Mouse (Mus musculus) embryonic facial prominence, embryonic 14.5 days (tissue): Measurements from ENCODE around the gene Samd10. TPM values are rescaled to one million over a fixed set of nuclear protein-coding genes. Genes with fewer than 3 reads are reported as not detected.

Experiments
- ATAC-seq: fragments of 200-750 bp; cut with Nextera tagmentation; 2 replicates; pipeline ENCODE4 v1.8.0; 2017; ENCODE audit warnings: low read depth, moderate number of reproducible peaks, moderate TSS enrichment
- DNase-seq: peaks from one replicate; pipeline ENCODE4 v3.0.0-alpha.2; 2015; ENCODE audit warnings: low spot score
- H3K27ac ChIP-seq: fragments of 300-500 bp; sonication (generic); replicated peaks from 2 replicates; pipeline ENCODE4 v1.5.1; 2014; ENCODE audit warnings: low read depth, mild to moderate bottlenecking, low read length, moderate library complexity
- H3K27me3 ChIP-seq: fragments of 300-500 bp; sonication (generic); replicated peaks from 2 replicates; pipeline ENCODE4 v1.6.1; 2014; ENCODE audit warnings: low read length; ENCODE audit not compliant: control insufficient read depth, insufficient read depth
- H3K36me3 ChIP-seq: fragments of 300-500 bp; sonication (generic); 2 replicates; pipeline ENCODE4 v1.6.1; 2014; ENCODE audit warnings: low read length, mixed read lengths; ENCODE audit not compliant: control insufficient read depth, insufficient read depth
- H3K4me1 ChIP-seq: fragments of 300-500 bp; sonication (generic); 2 replicates; pipeline ENCODE4 v1.6.1; 2014; ENCODE audit warnings: antibody characterized with exemption, low read length; ENCODE audit not compliant: control insufficient read depth, insufficient read depth
- H3K4me2 ChIP-seq: fragments of 300-500 bp; sonication (generic); 2 replicates; pipeline ENCODE4 v1.6.1; 2014; ENCODE audit warnings: low read depth, mild to moderate bottlenecking, low read length, moderate library complexity, mixed read lengths
- H3K4me3 ChIP-seq: fragments of 300-500 bp; sonication (generic); 2 replicates; pipeline ENCODE4 v1.5.1; 2014; ENCODE audit warnings: low read depth, mild to moderate bottlenecking, low read length
- H3K9ac ChIP-seq: fragments of 300-500 bp; sonication (generic); 2 replicates; pipeline ENCODE4 v1.6.1; 2014; ENCODE audit warnings: low read depth, mild to moderate bottlenecking, low read length, moderate library complexity, mixed read lengths
- H3K9me3 ChIP-seq: fragments of 300-500 bp; sonication (generic); 2 replicates; pipeline ENCODE4 v1.6.1; 2016; ENCODE audit warnings: low read length; ENCODE audit not compliant: control insufficient read depth
- WGBS: fragments of 180-500 bp; shearing (Covaris S2); extraction: QIAGEN DNeasy Blood & Tissue Kit; methylation state at CpG from one replicate; pipeline ENCODE4 v1.1.7; 2014; 5-methylcytosine and 5-hydroxymethylcytosine counted together
- polyA plus RNA-seq: library from polyadenylated mRNA; unstranded; fragments of >200 nt; fragmentation: Nextera tagmentation; extraction: Ambion mirVana; gene quantifications from 2 replicates; pipeline ENCODE4 v1.2.1, GENCODE M21; 2014

Gene Samd10
- polyA plus RNA-seq, 1 experiment from 2014 or later = 13.1 TPM

- no peak overlapping the region for H3K9ac ChIP-seq
- no peak for DNase-seq
- ATAC-seq = no peak
- no peaks in the 10 kb centered on the region for H3K27me3 ChIP-seq
- no peak overlapping the region for H3K4me3 ChIP-seq
- H3K4me1 ChIP-seq = 0 out of 2 replicates have a peak, but pooled peaks cover 1% of the 10 kb centered on the region
- WGBS = 91% methylated on average over 7 of the region's 7 CpGs
- no peaks in the 10 kb centered on the region for H3K9me3 ChIP-seq
- H3K4me2 ChIP-seq = no peak overlapping the region
- no peak overlapping the region for H3K27ac ChIP-seq
- peaks cover 15% of the 10 kb centered on the region; the same call in 1 of the 2 replicates for H3K36me3 ChIP-seq
Measured at GRCm38 (mm10) chr2:181574921-181575545, 24.0 kb downstream of the Samd10 start.

GRCm38 (mm10) chr2:181573961-181574360 is 25.1 kb downstream of the Samd10 start:
- no peaks in the 10 kb centered on the region for H3K4me1 ChIP-seq
- H3K27me3 ChIP-seq = no peaks in the 10 kb centered on the region
- no peak overlapping the region for H3K27ac ChIP-seq
- no peaks in the 10 kb centered on the region for H3K9me3 ChIP-seq
- no peak for ATAC-seq
- H3K36me3 ChIP-seq = peaks cover 25% of the 10 kb centered on the region; the same call in 1 of the 2 replicates
- 91% methylated on average over 9 of the region's 9 CpGs for WGBS
- no peak overlapping the region for H3K4me3 ChIP-seq
- DNase-seq = no peak
- H3K4me2 ChIP-seq = no peak overlapping the region
- H3K9ac ChIP-seq = no peak overlapping the region

- Histone ChIP-seq H3K4me1 (no peaks in the 10 kb centered on the region), H3K36me3 (peaks cover 29% of the 10 kb centered on the region; the same call in 1 of the 2 replicates), H3K27me3 (no peaks in the 10 kb centered on the region), H3K4me2 (no peak overlapping the region), H3K9ac (no peak overlapping the region), H3K27ac (no peak overlapping the region), H3K4me3 (no peak overlapping the region), H3K9me3 (no peaks in the 10 kb centered on the region)
- DNase-seq (no peak), ATAC-seq (no peak)
- WGBS = 90% methylated on average over 14 of the region's 15 CpGs
Measured at GRCm38 (mm10) chr2:181572921-181573920, 25.8 kb downstream of the Samd10 start.

- H3K9ac ChIP-seq = no peak overlapping the region
- H3K4me3 ChIP-seq = no peak overlapping the region
- peaks cover 29% of the 10 kb centered on the region; the same call in 1 of the 2 replicates for H3K36me3 ChIP-seq
- no peak overlapping the region for H3K4me2 ChIP-seq
- WGBS = 87% methylated on average over 11 of the region's 11 CpGs
- DNase-seq = no peak
- ATAC-seq = no peak
- H3K4me1 ChIP-seq = no peaks in the 10 kb centered on the region
- no peak overlapping the region for H3K27ac ChIP-seq
- no peaks in the 10 kb centered on the region for H3K9me3 ChIP-seq
- no peaks in the 10 kb centered on the region for H3K27me3 ChIP-seq
Measured at GRCm38 (mm10) chr2:181571941-181572670, 26.9 kb downstream of the Samd10 start.

- 66% methylated on average over 6 of the region's 6 CpGs for WGBS
- no peaks in the 10 kb centered on the region for H3K4me1 ChIP-seq
- DNase-seq = no peak
Measured at GRCm38 (mm10) chr2:181570921-181571595, 28.0 kb downstream of the Samd10 start.

GRCm38 (mm10) chr2:181570375-181570774 is 28.6 kb downstream of the Samd10 start:
- H3K9me3 ChIP-seq = no peaks in the 10 kb centered on the region
- no peak overlapping the region for H3K4me3 ChIP-seq
- no peaks in the 10 kb centered on the region for H3K27me3 ChIP-seq
- no peak overlapping the region for H3K27ac ChIP-seq
- H3K4me1 ChIP-seq = no peaks in the 10 kb centered on the region
- no peak overlapping the region for H3K9ac ChIP-seq
- no peak overlapping the region for H3K4me2 ChIP-seq
- ATAC-seq = no peak
- WGBS = 88% methylated on average over 8 of the region's 8 CpGs
- H3K36me3 ChIP-seq = peaks cover 29% of the 10 kb centered on the region; the same call in 1 of the 2 replicates
- DNase-seq = no peak

More at GRCm38 (mm10) chr2:181570921-181571595, 28.0 kb downstream of the Samd10 start:
- H3K4me2 ChIP-seq = no peak overlapping the region
- no peak overlapping the region for H3K9ac ChIP-seq
- no peaks in the 10 kb centered on the region for H3K27me3 ChIP-seq
- no peak overlapping the region for H3K4me3 ChIP-seq
- no peaks in the 10 kb centered on the region for H3K9me3 ChIP-seq
- H3K27ac ChIP-seq = no peak overlapping the region
- H3K36me3 ChIP-seq = peaks cover 29% of the 10 kb centered on the region; the same call in 1 of the 2 replicates
- ATAC-seq = no peak

GRCm38 (mm10) chr2:181569856-181570255 is 29.2 kb downstream of the Samd10 start:
- ATAC-seq (no peak), DNase-seq (no peak)
- WGBS = 94% methylated on average over 10 of the region's 10 CpGs
- Histone ChIP-seq H3K27ac (no peak overlapping the region), H3K27me3 (no peaks in the 10 kb centered on the region), H3K9me3 (no peaks in the 10 kb centered on the region), H3K9ac (no peak overlapping the region), H3K36me3 (peaks cover 29% of the 10 kb centered on the region; the same call in 1 of the 2 replicates), H3K4me2 (no peak overlapping the region), H3K4me1 (no peaks in the 10 kb centered on the region), H3K4me3 (no peak overlapping the region)
